Comparison of ENCODE assay signal across 8 mouse cellular contexts in genomic region chr2:30416649-30416965, GRCm38 (mm10). TPM values are rescaled to one million over a fixed set of nuclear protein-coding genes. Genes with fewer than 3 reads are reported as not detected.
DNase-seq lines count a peak whose midpoint lies in the region; ATAC-seq lines count a peak whose summit lies in the region.

No protein-coding gene starts in this region.

- DNase-seq in kidney, postnatal 4 days, result no peak
- DNase-seq in c-Kit-negative CD71-positive TER-119-positive erythroid progenitor cells, embryonic 14.5 days (ENCODE audit: low read depth, low spot score), result peak; percentile 27
- no peak for DNase-seq in right cerebral cortex, postnatal 36 days (ENCODE audit: low spot score in 2 of 2)
- no peak for DNase-seq in urinary bladder, postnatal 10 days (ENCODE audit: low spot score)
- no peak for DNase-seq in lung, postnatal 25 days (ENCODE audit: low spot score)

- no peaks in the 10 kb centered on the region for H3K9me3 ChIP-seq in kidney, embryonic 16.5 days (ENCODE audit: low read length)
- H3K9me3 ChIP-seq in hindbrain, embryonic 15.5 days, result no peaks in the 10 kb centered on the region
- no peaks in the 10 kb centered on the region for H3K9me3 ChIP-seq in midbrain, embryonic 16.5 days (replicated peaks; ENCODE audit: control insufficient read depth, low read length, poor library complexity, severe bottlenecking)

- no peak for ATAC-seq in kidney, embryonic 16.5 days (ENCODE audit: low FRiP score, low TSS enrichment)
- no peak for ATAC-seq in hindbrain, embryonic 15.5 days (ENCODE audit: low FRiP score, low read depth)
- ATAC-seq in midbrain, embryonic 16.5 days, result no peak

- H3K27ac ChIP-seq in kidney, embryonic 16.5 days (ENCODE audit: low read length), result peak overlapping the region; percentile 99
- peak overlapping the region; percentile 98 for H3K27ac ChIP-seq in hindbrain, embryonic 15.5 days (replicated peaks)
- peak overlapping the region; percentile 99 for H3K27ac ChIP-seq in midbrain, embryonic 16.5 days (ENCODE audit: low read length)

- WGBS in kidney, embryonic 16.5 days, result 0% methylated on average over 7 of the region's 7 CpGs
- WGBS in hindbrain, embryonic 15.5 days, result 0% methylated on average over 7 of the region's 7 CpGs
- under 1% methylated on average over 7 of the region's 7 CpGs for WGBS in midbrain, embryonic 16.5 days

- peak overlapping the region; percentile 87 for H3K4me2 ChIP-seq in kidney, embryonic 16.5 days (replicated peaks; ENCODE audit: low read depth, low read length)
- H3K4me2 ChIP-seq in hindbrain, embryonic 15.5 days, result peak overlapping the region; percentile 60
- peak overlapping the region; percentile 73 for H3K4me2 ChIP-seq in midbrain, embryonic 16.5 days (ENCODE audit: low read length)

- H3K4me3 ChIP-seq in kidney, embryonic 16.5 days (ENCODE audit: low read length), result peak overlapping the region; percentile 91
- H3K4me3 ChIP-seq in hindbrain, embryonic 15.5 days, result peak overlapping the region; percentile 81
- peak overlapping the region; percentile 94 for H3K4me3 ChIP-seq in midbrain, embryonic 16.5 days (ENCODE audit: low read depth, low read length)

- no peaks in the 10 kb centered on the region for H3K27me3 ChIP-seq in kidney, embryonic 16.5 days (ENCODE audit: insufficient read depth, low read length)
- H3K27me3 ChIP-seq in hindbrain, embryonic 15.5 days, result no peaks in the 10 kb centered on the region
- H3K27me3 ChIP-seq in midbrain, embryonic 16.5 days (ENCODE audit: control insufficient read depth, insufficient read depth, low read depth, low read length), result no peaks in the 10 kb centered on the region

- peaks cover 33% of the 10 kb centered on the region for H3K4me1 ChIP-seq in kidney, embryonic 16.5 days (ENCODE audit: insufficient read depth, low read length)
- peaks cover 60% of the 10 kb centered on the region for H3K4me1 ChIP-seq in hindbrain, embryonic 15.5 days (replicated peaks)
- peaks cover 36% of the 10 kb centered on the region for H3K4me1 ChIP-seq in midbrain, embryonic 16.5 days (ENCODE audit: control insufficient read depth, insufficient read depth, low read length)

- H3K36me3 ChIP-seq in kidney, embryonic 16.5 days (ENCODE audit: insufficient read depth, low read length), result no peaks in the 10 kb centered on the region
- peaks cover 6% of the 10 kb centered on the region for H3K36me3 ChIP-seq in hindbrain, embryonic 15.5 days
- H3K36me3 ChIP-seq in midbrain, embryonic 16.5 days (ENCODE audit: control insufficient read depth, insufficient read depth, low read length), result 0 out of 2 replicates have a peak, but pooled peaks cover 4% of the 10 kb centered on the region

- H3K9ac ChIP-seq in kidney, embryonic 16.5 days (replicated peaks; ENCODE audit: low read length), result peak overlapping the region; percentile 98
- H3K9ac ChIP-seq in hindbrain, embryonic 15.5 days, result peak overlapping the region; percentile 92
- peak overlapping the region; percentile 97 for H3K9ac ChIP-seq in midbrain, embryonic 16.5 days (ENCODE audit: low read depth, low read length)

RNA-seq across cellular contexts. Expression of gene Ptpa, which starts 0.8 kb away (rescaled TPM):
- polyA plus RNA-seq in kidney, embryonic 16.5 days (2015; fragmentation: Nextera tagmentation; extraction: Ambion mirVana), result 184 and 191 TPM in 2 replicates
- polyA plus RNA-seq in hindbrain, embryonic 15.5 days (2015; fragmentation: Nextera tagmentation; extraction: Ambion mirVana), result 138 and 150 TPM in 2 replicates
- 146 and 156 TPM in 2 replicates for polyA plus RNA-seq in midbrain, embryonic 16.5 days (2015; fragmentation: Nextera tagmentation; extraction: Ambion mirVana)

RNA-seq across cellular contexts. Expression of gene Crat, which starts 1.0 kb away (rescaled TPM):
- polyA plus RNA-seq in kidney, embryonic 16.5 days (2015; fragmentation: Nextera tagmentation; extraction: Ambion mirVana), result 40.9 and 44.2 TPM in 2 replicates
- 25.7 and 29.5 TPM in 2 replicates for polyA plus RNA-seq in hindbrain, embryonic 15.5 days (2015; fragmentation: Nextera tagmentation; extraction: Ambion mirVana)
- 23.6 and 26.0 TPM in 2 replicates for polyA plus RNA-seq in midbrain, embryonic 16.5 days (2015; fragmentation: Nextera tagmentation; extraction: Ambion mirVana)

RNA-seq across cellular contexts. Expression of gene Dolpp1, which starts 24.6 kb away (rescaled TPM):
- polyA plus RNA-seq in kidney, embryonic 16.5 days (2015; fragmentation: Nextera tagmentation; extraction: Ambion mirVana), result 44.2 and 46.8 TPM in 2 replicates
- 59.0 and 60.4 TPM in 2 replicates for polyA plus RNA-seq in hindbrain, embryonic 15.5 days (2015; fragmentation: Nextera tagmentation; extraction: Ambion mirVana)
- 63.6 and 67.8 TPM in 2 replicates for polyA plus RNA-seq in midbrain, embryonic 16.5 days (2015; fragmentation: Nextera tagmentation; extraction: Ambion mirVana)

RNA-seq across cellular contexts. Expression of gene Miga2, which starts 52.6 kb away (rescaled TPM):
- 32.0 and 34.9 TPM in 2 replicates for polyA plus RNA-seq in kidney, embryonic 16.5 days (2015; fragmentation: Nextera tagmentation; extraction: Ambion mirVana)
- polyA plus RNA-seq in hindbrain, embryonic 15.5 days (2015; fragmentation: Nextera tagmentation; extraction: Ambion mirVana), result 35.0 and 36.0 TPM in 2 replicates
- polyA plus RNA-seq in midbrain, embryonic 16.5 days (2015; fragmentation: Nextera tagmentation; extraction: Ambion mirVana), result 32.9 and 35.0 TPM in 2 replicates

RNA-seq across cellular contexts. Expression of gene Ier5l, which starts 57.4 kb away (rescaled TPM):
- 2.2 and 2.9 TPM in 2 replicates for polyA plus RNA-seq in kidney, embryonic 16.5 days (2015; fragmentation: Nextera tagmentation; extraction: Ambion mirVana)
- 2.7 and 2.9 TPM in 2 replicates for polyA plus RNA-seq in hindbrain, embryonic 15.5 days (2015; fragmentation: Nextera tagmentation; extraction: Ambion mirVana)
- polyA plus RNA-seq in midbrain, embryonic 16.5 days (2015; fragmentation: Nextera tagmentation; extraction: Ambion mirVana), result 2.0 TPM in 2 replicates
